Mouse (Mus musculus): Measurements from ENCODE around the gene Slc27a5.
A peak's percentile ranks its signal among the peaks of the same experiment; 100 is the strongest.

Gene Slc27a5

GRCm38 (mm10) chr7:13024805-13025204, 26.8 kb upstream of the Slc27a5 start:
- DNase-seq (ENCODE audit: low spot score in 2 of 2) = peak; percentile 81 to 83

- peak; percentile 91 to 93 for DNase-seq (ENCODE audit: low spot score in 2 of 2)
Observed at GRCm38 (mm10) chr7:13023928-13024731, 26.1 kb upstream of the Slc27a5 start.

- peak; percentile 66 to 76 for DNase-seq (ENCODE audit: low spot score in 2 of 2)
Observed at GRCm38 (mm10) chr7:13022773-13023535, 25.0 kb upstream of the Slc27a5 start.

- DNase-seq (ENCODE audit: low spot score in 2 of 2) = no peak
Observed at GRCm38 (mm10) chr7:13015217-13015616, 17.2 kb upstream of the Slc27a5 start.

- no peak for DNase-seq (ENCODE audit: low spot score in 2 of 2)
Observed at GRCm38 (mm10) chr7:13014275-13014839, 16.4 kb upstream of the Slc27a5 start.

- DNase-seq (ENCODE audit: low spot score in 2 of 2) = no peak
Observed at GRCm38 (mm10) chr7:13013671-13014070, 15.7 kb upstream of the Slc27a5 start.

GRCm38 (mm10) chr7:13010005-13010908, 12.3 kb upstream of the Slc27a5 start, which contains the start of gene Zbtb45:
Gene Zbtb45, minus strand, starts transcription at chr7:13010034.
- DNase-seq (ENCODE audit: low spot score in 2 of 2) = no peak

GRCm38 (mm10) chr7:13009143-13010004, 11.4 kb upstream of the Slc27a5 start:
- peak; percentile 89 to 90 for DNase-seq (ENCODE audit: low spot score in 2 of 2)

GRCm38 (mm10) chr7:13007341-13008092, 9.5 kb upstream of the Slc27a5 start:
- DNase-seq (ENCODE audit: low spot score in 2 of 2) = no peak

- no peak for DNase-seq (ENCODE audit: low spot score in 2 of 2)
Observed at GRCm38 (mm10) chr7:13006531-13006930, 8.5 kb upstream of the Slc27a5 start.

GRCm38 (mm10) chr7:13006011-13006410, 8.0 kb upstream of the Slc27a5 start:
- DNase-seq (ENCODE audit: low spot score in 2 of 2) = no peak

- no peak for DNase-seq (ENCODE audit: low spot score in 2 of 2)
Observed at GRCm38 (mm10) chr7:13003380-13003779, 5.4 kb upstream of the Slc27a5 start.

- DNase-seq (ENCODE audit: low spot score in 2 of 2) = no peak
Observed at GRCm38 (mm10) chr7:13001584-13001983, 3.6 kb upstream of the Slc27a5 start.

GRCm38 (mm10) chr7:12998851-12999250, 859 bp upstream of the Slc27a5 start, which contains the start of gene Trim28:
Gene Trim28, plus strand, starts transcription at chr7:12999114.
- no peak for DNase-seq (ENCODE audit: low spot score in 2 of 2)

- no peak for DNase-seq (ENCODE audit: low spot score in 2 of 2)
Observed at GRCm38 (mm10) chr7:12997230-12997629, 762 bp downstream of the Slc27a5 start.

- DNase-seq (ENCODE audit: low spot score in 2 of 2) = no peak
Observed at GRCm38 (mm10) chr7:12995862-12996261, 2.1 kb downstream of the Slc27a5 start.

GRCm38 (mm10) chr7:12993148-12993547, 4.8 kb downstream of the Slc27a5 start:
- DNase-seq (ENCODE audit: low spot score in 2 of 2) = no peak

GRCm38 (mm10) chr7:12992222-12992621, 5.8 kb downstream of the Slc27a5 start:
- DNase-seq (ENCODE audit: low spot score in 2 of 2) = peak in 1 of 2 experiments; percentile 72

GRCm38 (mm10) chr7:12987409-12988189, 10.4 kb downstream of the Slc27a5 start:
- peak in 1 of 2 experiments; percentile 13 for DNase-seq (ENCODE audit: low spot score in 2 of 2)
